Mouse (Mus musculus) right cerebral cortex, postnatal 36 days (tissue): Measurements from ENCODE around the gene Srsf5.
"Not testable (repeated sequence)": the region's sequence is repeated elsewhere in the genome, so short reads cannot be mapped to it uniquely, and the experiment has no call there.

Experiments
- DNase-seq, 2 experiments: peaks; one replicate each; pipeline ENCODE4 v3.0.0; 2022; ENCODE audit warnings: low spot score in 2 of 2, mixed read lengths in 1 of 2

The Srsf5 gene

GRCm38 (mm10) chr12:80948202-80948601 lies 2.9 kb downstream of the Srsf5 start:
- no peak for DNase-seq

GRCm38 (mm10) chr12:80949603-80950002 lies 4.3 kb downstream of the Srsf5 start:
- DNase-seq, result not testable (repeated sequence)

- DNase-seq, result no peak
These were observed 6.4 kb downstream of the Srsf5 start for GRCm38 (mm10) chr12:80951640-80952219.

GRCm38 (mm10) chr12:80952526-80952925 lies 7.2 kb downstream of the Srsf5 start:
- DNase-seq, result no peak

GRCm38 (mm10) chr12:80956039-80956438 lies 10.7 kb downstream of the Srsf5 start:
- no peak for DNase-seq

GRCm38 (mm10) chr12:80957961-80958360 lies 12.7 kb downstream of the Srsf5 start:
- no peak for DNase-seq

GRCm38 (mm10) chr12:80962566-80962965 lies 17.3 kb downstream of the Srsf5 start:
- DNase-seq, result no peak

- DNase-seq, result no peak
These were observed 20.9 kb downstream of the Srsf5 start for GRCm38 (mm10) chr12:80966059-80966838.

GRCm38 (mm10) chr12:80967918-80968317 lies 22.6 kb downstream of the Srsf5 start:
- no peak for DNase-seq

GRCm38 (mm10) chr12:80968605-80969004 lies 23.3 kb downstream of the Srsf5 start, which contains the start of gene Slc10a1:
Gene Slc10a1 (minus strand): TSS chr12:80968705.
- no peak for DNase-seq

GRCm38 (mm10) chr12:80970181-80970705 lies 24.9 kb downstream of the Srsf5 start:
- DNase-seq, result no peak

GRCm38 (mm10) chr12:80971756-80972155 lies 26.5 kb downstream of the Srsf5 start:
- no peak for DNase-seq

GRCm38 (mm10) chr12:80975939-80976671 lies 30.8 kb downstream of the Srsf5 start:
- DNase-seq, result no peak

GRCm38 (mm10) chr12:80982326-80982725 lies 37.0 kb downstream of the Srsf5 start:
- peak; percentile 23 to 39 for DNase-seq

GRCm38 (mm10) chr12:80983695-80984094 lies 38.4 kb downstream of the Srsf5 start:
- no peak for DNase-seq

- no peak for DNase-seq
These were observed 41.3 kb downstream of the Srsf5 start for GRCm38 (mm10) chr12:80986628-80987027.

GRCm38 (mm10) chr12:80988286-80988685 lies 43.0 kb downstream of the Srsf5 start:
- no peak for DNase-seq

GRCm38 (mm10) chr12:80990901-80991445 lies 45.7 kb downstream of the Srsf5 start:
- no peak for DNase-seq

- no peak for DNase-seq
These were observed 46.5 kb downstream of the Srsf5 start for GRCm38 (mm10) chr12:80991806-80992205.

GRCm38 (mm10) chr12:80992540-80993122 lies 47.3 kb downstream of the Srsf5 start:
- DNase-seq, result no peak

- DNase-seq, result no peak
These were observed 48.5 kb downstream of the Srsf5 start for GRCm38 (mm10) chr12:80993773-80994172.

- no peak for DNase-seq
These were observed 50.0 kb downstream of the Srsf5 start for GRCm38 (mm10) chr12:80995326-80995725.
